Mouse (Mus musculus) forebrain, embryonic 10.5 days (tissue): ENCODE results near the gene Mab21l3. TPM values are rescaled to one million over a fixed set of nuclear protein-coding genes. Genes with fewer than 3 reads are reported as not detected.

Source experiments
- DNase-seq: peaks from one replicate; pipeline ENCODE4 v3.0.0-alpha.2; 2017; ENCODE audit warnings: low spot score; ENCODE audit errors: extremely low spot score
- H3K27ac ChIP-seq: fragments of 300-500 bp; sonication (generic); 2 replicates; pipeline ENCODE4 v1.5.1; 2016; ENCODE audit warnings: mild to moderate bottlenecking
- H3K27me3 ChIP-seq: fragments of 300-500 bp; sonication (generic); 2 replicates; pipeline ENCODE4 v1.6.1; 2016; ENCODE audit warnings: mild to moderate bottlenecking; ENCODE audit not compliant: poor library complexity, severe bottlenecking
- H3K36me3 ChIP-seq: fragments of 300-500 bp; sonication (generic); replicated peaks from 2 replicates; pipeline ENCODE4 v1.6.1; 2016; ENCODE audit warnings: mild to moderate bottlenecking, moderate library complexity
- H3K4me1 ChIP-seq: fragments of 300-500 bp; sonication (generic); 2 replicates; pipeline ENCODE4 v1.6.1; 2016
- H3K4me3 ChIP-seq: fragments of 300-500 bp; sonication (generic); 2 replicates; pipeline ENCODE4 v1.5.1; 2016; ENCODE audit warnings: mild to moderate bottlenecking, moderate library complexity
- H3K9me3 ChIP-seq: fragments of 300-500 bp; sonication (generic); 2 replicates; pipeline ENCODE4 v1.6.1; 2016; ENCODE audit warnings: mild to moderate bottlenecking, moderate library complexity
- WGBS: fragments of 180-500 bp; shearing (Covaris S2); methylation state at CpG from one replicate; pipeline ENCODE4 v1.1.7; 2016; 5-methylcytosine and 5-hydroxymethylcytosine counted together
- polyA plus RNA-seq: library from polyadenylated mRNA; unstranded; fragments of >200 nt; fragmentation: Nextera tagmentation; extraction: Ambion mirVana; gene quantifications from 2 replicates; pipeline ENCODE4 v1.2.1, GENCODE M21; 2016

Mab21l3 gene
- polyA plus RNA-seq, 1 experiment from 2014 or later, result 1.1 TPM

DNA sequence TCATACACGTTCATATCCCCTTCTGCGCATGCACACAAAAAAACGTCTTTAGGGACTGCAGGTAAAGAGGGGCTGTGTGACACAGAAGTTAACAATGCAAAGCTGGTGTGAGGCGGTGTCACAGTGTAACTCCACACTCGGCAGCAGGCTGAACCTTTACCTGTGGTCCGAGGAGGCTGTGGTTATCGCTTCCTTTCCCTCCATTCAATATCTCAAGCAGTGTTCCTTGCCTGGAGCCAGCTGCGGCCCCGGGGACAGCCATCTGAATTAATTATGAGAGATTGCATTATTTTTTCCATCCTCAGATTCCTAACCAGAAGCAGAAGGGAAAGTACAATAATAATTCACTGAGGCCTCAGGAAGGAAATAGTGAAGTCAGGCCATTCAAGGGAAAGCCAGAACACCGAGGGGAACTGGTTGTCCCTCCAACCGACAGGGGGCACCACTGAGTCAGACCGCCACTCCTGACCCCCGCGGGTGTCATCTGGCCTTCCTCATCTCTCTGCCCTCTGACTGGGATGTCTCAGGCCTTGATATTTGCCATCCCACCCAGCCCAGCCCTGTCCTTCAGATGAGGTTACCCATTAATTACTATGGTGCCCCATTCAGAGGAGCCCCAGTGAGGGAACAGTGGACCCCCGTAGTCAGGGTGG is 53.2 kb downstream of the Mab21l3 start:
- Histone ChIP-seq H3K4me3 (no peak overlapping the region), H3K4me1 (peaks cover 27% of the 10 kb centered on the region), H3K9me3 (no peaks in the 10 kb centered on the region), H3K36me3 (no peaks in the 10 kb centered on the region), H3K27me3 (peaks cover 34% of the 10 kb centered on the region), H3K27ac (no peak overlapping the region)
- 86% methylated on average over 15 of the region's 15 CpGs for WGBS
- DNase-seq, result no peak

GRCm38 (mm10) chr3:101794666-101795065 is 54.1 kb downstream of the Mab21l3 start:
- no peaks in the 10 kb centered on the region for H3K9me3 ChIP-seq
- no peak overlapping the region for H3K27ac ChIP-seq
- 86% methylated on average over 9 of the region's 9 CpGs for WGBS
- peaks cover 27% of the 10 kb centered on the region for H3K4me1 ChIP-seq
- H3K27me3 ChIP-seq, result peaks cover 34% of the 10 kb centered on the region
- H3K36me3 ChIP-seq, result no peaks in the 10 kb centered on the region
- DNase-seq, result no peak
- no peak overlapping the region for H3K4me3 ChIP-seq

DNA sequence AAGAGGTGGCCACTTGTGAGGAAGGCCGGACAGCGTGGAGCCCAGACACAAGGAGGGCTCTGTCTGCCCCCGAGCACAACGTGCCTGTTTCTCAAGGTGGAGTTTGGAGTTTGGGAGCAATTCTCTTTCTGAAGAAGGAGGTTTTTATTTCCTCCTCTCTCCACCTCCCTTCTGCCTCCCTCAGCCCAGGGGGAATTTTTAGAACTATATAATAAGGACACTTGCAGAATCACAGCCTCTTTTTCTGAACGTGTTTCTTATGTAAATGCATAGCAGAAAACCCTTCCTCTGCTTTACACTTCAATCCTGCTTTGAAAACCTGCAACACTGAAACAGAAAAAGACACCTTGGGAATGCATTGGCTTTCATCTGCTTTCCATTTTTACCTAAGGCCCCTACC is 54.7 kb downstream of the Mab21l3 start:
- Histone ChIP-seq H3K9me3 (no peaks in the 10 kb centered on the region), H3K36me3 (no peaks in the 10 kb centered on the region), H3K27ac (no peak overlapping the region), H3K27me3 (peaks cover 29% of the 10 kb centered on the region), H3K4me1 (peaks cover 27% of the 10 kb centered on the region), H3K4me3 (no peak overlapping the region)
- 75% methylated on average over 5 of the region's 5 CpGs for WGBS
- DNase-seq, result no peak

DNA sequence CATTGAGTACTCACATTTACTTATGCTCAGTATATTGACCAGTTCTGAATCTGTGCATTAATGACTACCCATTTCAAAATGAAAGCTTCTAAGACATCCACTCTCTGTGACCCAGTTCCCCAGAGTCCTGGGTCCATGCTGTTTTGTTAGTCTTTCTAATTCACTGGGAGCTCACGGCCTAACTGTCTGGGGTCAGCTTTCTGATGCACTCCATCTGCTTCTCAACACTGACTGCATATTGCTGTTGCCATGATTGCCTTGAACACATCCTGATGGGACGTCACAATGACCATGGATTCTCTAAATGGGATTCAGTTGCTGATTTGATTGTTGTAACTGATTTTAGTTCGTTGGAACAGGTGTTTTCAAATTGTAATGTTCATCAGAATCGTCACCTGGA is 56.6 kb downstream of the Mab21l3 start:
- no peaks in the 10 kb centered on the region for H3K9me3 ChIP-seq
- no peak for DNase-seq
- no peak overlapping the region for H3K27ac ChIP-seq
- peaks cover 26% of the 10 kb centered on the region for H3K27me3 ChIP-seq
- H3K36me3 ChIP-seq, result no peaks in the 10 kb centered on the region
- H3K4me3 ChIP-seq, result no peak overlapping the region
- peaks cover 15% of the 10 kb centered on the region for H3K4me1 ChIP-seq
- 82% methylated on average over 4 of the region's 4 CpGs for WGBS

GRCm38 (mm10) chr3:101784768-101785424 is 63.9 kb downstream of the Mab21l3 start:
- no peak overlapping the region for H3K4me3 ChIP-seq
- peaks cover 60% of the 10 kb centered on the region for H3K27me3 ChIP-seq
- H3K9me3 ChIP-seq, result no peaks in the 10 kb centered on the region
- H3K4me1 ChIP-seq, result peaks cover 28% of the 10 kb centered on the region
- H3K27ac ChIP-seq, result no peak overlapping the region
- H3K36me3 ChIP-seq, result no peaks in the 10 kb centered on the region
- DNase-seq, result no peak
- 90% methylated on average over 10 of the region's 10 CpGs for WGBS

DNA sequence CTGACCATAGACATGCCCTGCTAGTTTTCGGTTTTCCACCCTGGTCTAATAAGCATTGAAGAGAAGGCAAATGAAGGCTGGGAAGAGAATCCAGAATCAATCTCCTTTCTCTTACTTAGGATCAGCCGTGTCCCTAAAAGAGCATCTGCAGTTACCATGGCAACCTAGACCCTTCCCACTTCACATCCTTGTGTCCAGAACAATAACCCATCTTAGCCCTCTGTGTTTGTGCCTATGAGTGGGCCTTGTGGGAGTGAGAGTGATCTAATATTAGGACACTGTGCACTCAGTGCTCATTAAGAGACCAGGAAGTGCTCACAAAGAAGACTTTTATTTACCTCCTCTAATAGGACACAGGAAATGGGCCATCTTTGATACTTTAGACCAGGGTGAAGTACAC is 65.0 kb downstream of the Mab21l3 start:
- Histone ChIP-seq H3K27ac (no peak overlapping the region), H3K4me1 (peaks cover 28% of the 10 kb centered on the region), H3K4me3 (no peak overlapping the region), H3K36me3 (no peaks in the 10 kb centered on the region), H3K27me3 (peaks cover 61% of the 10 kb centered on the region), H3K9me3 (no peaks in the 10 kb centered on the region)
- 57% methylated on average over 2 of the region's 2 CpGs for WGBS
- DNase-seq, result no peak

- Histone ChIP-seq H3K4me3 (no peak overlapping the region), H3K36me3 (no peaks in the 10 kb centered on the region), H3K4me1 (peaks cover 28% of the 10 kb centered on the region), H3K27ac (no peak overlapping the region), H3K9me3 (no peaks in the 10 kb centered on the region), H3K27me3 (peaks cover 50% of the 10 kb centered on the region)
- DNase-seq, result no peak
- 64% methylated on average over 6 of the region's 6 CpGs for whole genome bisulfite sequencing
These were observed 67.8 kb downstream of the Mab21l3 start for GRCm38 (mm10) chr3:101780874-101781483.

GRCm38 (mm10) chr3:101778896-101779665 is 69.7 kb downstream of the Mab21l3 start:
- H3K36me3 ChIP-seq, result no peaks in the 10 kb centered on the region
- no peak overlapping the region for H3K4me3 ChIP-seq
- 74% methylated on average over 15 of the region's 16 CpGs for WGBS
- no peaks in the 10 kb centered on the region for H3K9me3 ChIP-seq
- H3K27me3 ChIP-seq, result peaks cover 36% of the 10 kb centered on the region
- DNase-seq, result no peak
- H3K4me1 ChIP-seq, result peaks cover 26% of the 10 kb centered on the region
- H3K27ac ChIP-seq, result no peak overlapping the region

DNA sequence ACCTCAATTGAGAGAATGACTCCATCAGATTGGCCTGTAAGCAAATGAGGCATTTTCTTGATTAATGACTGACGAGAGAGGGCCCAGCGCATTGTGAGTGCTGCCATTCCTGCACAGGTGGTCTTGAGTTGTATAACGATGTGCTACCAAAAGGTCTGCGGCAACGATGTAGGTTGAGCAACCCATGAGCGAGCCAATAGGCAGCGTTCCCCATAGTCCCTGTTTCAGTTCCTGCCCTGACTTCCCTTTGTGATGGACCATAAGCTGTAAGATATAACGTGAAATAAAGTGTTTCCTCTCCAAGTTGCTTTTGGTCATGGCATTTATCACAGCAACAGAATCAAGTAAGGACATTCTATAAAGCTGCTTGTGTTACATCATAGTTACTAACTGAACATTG is 73.0 kb downstream of the Mab21l3 start:
- no peaks in the 10 kb centered on the region for H3K9me3 ChIP-seq
- peaks cover 9% of the 10 kb centered on the region for H3K27me3 ChIP-seq
- DNase-seq, result no peak
- WGBS, result 96% methylated on average over 8 of the region's 8 CpGs
- no peaks in the 10 kb centered on the region for H3K36me3 ChIP-seq
- no peak overlapping the region for H3K27ac ChIP-seq
- H3K4me3 ChIP-seq, result no peak overlapping the region
- peaks cover 2% of the 10 kb centered on the region for H3K4me1 ChIP-seq

DNA sequence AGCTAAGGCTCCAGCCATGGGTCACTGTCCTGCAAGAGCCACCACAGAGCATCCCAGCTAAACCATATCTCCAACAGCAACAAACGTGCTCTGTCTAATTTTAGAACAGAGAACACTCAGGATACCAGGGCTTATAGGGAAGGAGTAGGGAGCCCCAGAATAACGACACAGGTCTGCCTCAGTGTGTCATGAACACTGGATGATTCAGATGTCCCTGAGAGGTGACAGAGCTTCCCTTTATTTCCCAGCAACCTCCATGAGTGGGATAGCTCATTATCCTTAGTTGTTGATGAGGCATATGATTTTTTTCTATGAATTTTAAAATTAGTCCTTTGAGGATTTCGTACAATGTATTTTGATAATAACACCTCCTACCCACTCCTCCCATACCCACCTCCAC is 78.2 kb downstream of the Mab21l3 start:
- DNase-seq, result no peak
- 80% methylated on average over 3 of the region's 3 CpGs for WGBS
- no peaks in the 10 kb centered on the region for H3K27me3 ChIP-seq
- H3K27ac ChIP-seq, result no peak overlapping the region
- H3K36me3 ChIP-seq, result no peaks in the 10 kb centered on the region
- no peak overlapping the region for H3K4me3 ChIP-seq
- peaks cover 10% of the 10 kb centered on the region; the same call in 1 of the 2 replicates for H3K9me3 ChIP-seq
- H3K4me1 ChIP-seq, result peaks cover 10% of the 10 kb centered on the region

GRCm38 (mm10) chr3:101763566-101763965 is 85.2 kb downstream of the Mab21l3 start:
- Histone ChIP-seq H3K4me3 (no peak overlapping the region), H3K9me3 (peaks cover 7% of the 10 kb centered on the region; the same call in 1 of the 2 replicates), H3K27me3 (no peaks in the 10 kb centered on the region), H3K36me3 (no peaks in the 10 kb centered on the region), H3K27ac (no peak overlapping the region), H3K4me1 (peaks cover 10% of the 10 kb centered on the region)
- DNase-seq, result no peak
